Mouse (Mus musculus) testis, adult 2 months (tissue): Measurements from ENCODE around the gene Ksr2. TPM values are rescaled to one million over a fixed set of nuclear protein-coding genes. Genes with fewer than 3 reads are reported as not detected.

ENCODE experiments used
- H3K27ac ChIP-seq: fragments of 200-500 bp; 2 replicates; pipeline ENCODE4 v1.5.1; 2012; ENCODE audit warnings: low read depth, low read length; ENCODE audit not compliant: control insufficient read depth, insufficient read depth
- H3K27me3 ChIP-seq: fragments of 200-500 bp; 2 replicates; pipeline ENCODE4 v1.6.1; 2012; ENCODE audit warnings: mild to moderate bottlenecking, low read length, moderate library complexity; ENCODE audit not compliant: control insufficient read depth, insufficient read depth
- H3K36me3 ChIP-seq: fragments of 200-500 bp; 2 replicates; pipeline ENCODE4 v1.6.1; 2012; ENCODE audit warnings: mild to moderate bottlenecking, low read length; ENCODE audit not compliant: control insufficient read depth, insufficient read depth
- H3K4me1 ChIP-seq: fragments of 200-500 bp; 2 replicates; pipeline ENCODE4 v1.6.1; 2012; ENCODE audit warnings: low read length; ENCODE audit not compliant: control insufficient read depth, insufficient read depth
- H3K4me3 ChIP-seq: fragments of 200-500 bp; 2 replicates; pipeline ENCODE4 v1.5.1; 2012; ENCODE audit warnings: low read depth, mild to moderate bottlenecking, low read length, moderate library complexity, mixed read lengths; ENCODE audit not compliant: control insufficient read depth
- CTCF ChIP-seq: fragments of 200-500 bp; IDR thresholded peaks from 2 replicates; pipeline ENCODE4 v1.5.1; 2012; ENCODE audit warnings: low read depth, mild to moderate bottlenecking, inconsistent platforms, low read length, moderate library complexity; ENCODE audit not compliant: control insufficient read depth, insufficient read depth, insufficient replicate concordance
- POLR2A ChIP-seq: fragments of 200-500 bp; IDR thresholded peaks from 2 replicates; pipeline ENCODE4 v1.6.1; 2012; ENCODE audit warnings: low read depth, mild to moderate bottlenecking, inconsistent platforms, low read length, moderate library complexity; ENCODE audit not compliant: control insufficient read depth
- polyA plus RNA-seq: library from polyadenylated mRNA; depleted of rRNA; stranded (reverse); fragments of >200 nt; gene quantifications from 2 replicates; pipeline ENCODE4 v1.2.3, GENCODE M21; 2012

The Ksr2 gene
- polyA plus RNA-seq, 1 experiment: 2.0 TPM

DNA sequence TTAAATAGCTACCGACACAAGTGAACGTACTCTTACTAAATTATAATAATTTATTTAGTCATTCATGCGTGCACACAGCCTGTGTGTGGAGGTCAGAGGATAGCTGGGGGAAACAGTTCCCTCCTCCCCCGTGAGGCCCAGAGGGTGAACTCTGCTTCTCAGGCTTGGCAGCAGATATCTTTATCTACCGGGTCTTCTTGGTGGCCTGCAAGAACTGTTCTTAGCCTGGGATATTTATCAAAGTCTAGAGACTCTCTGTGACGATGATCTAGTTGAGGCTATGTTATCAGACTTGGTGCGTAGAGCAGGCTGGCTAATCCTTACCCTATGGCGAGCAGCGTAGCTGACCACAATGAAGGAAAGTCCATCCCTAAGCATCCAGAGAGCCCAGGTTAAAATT lies 45.1 kb downstream of the Ksr2 start:
- H3K4me3 ChIP-seq: no peak overlapping the region
- H3K4me1 ChIP-seq: no peaks in the 10 kb centered on the region
- no peak overlapping the region for H3K27ac ChIP-seq
- H3K36me3 ChIP-seq: no peaks in the 10 kb centered on the region
- TF ChIP-seq CTCF (no peak), POLR2A (no peak)
- H3K27me3 ChIP-seq: no peaks in the 10 kb centered on the region

DNA sequence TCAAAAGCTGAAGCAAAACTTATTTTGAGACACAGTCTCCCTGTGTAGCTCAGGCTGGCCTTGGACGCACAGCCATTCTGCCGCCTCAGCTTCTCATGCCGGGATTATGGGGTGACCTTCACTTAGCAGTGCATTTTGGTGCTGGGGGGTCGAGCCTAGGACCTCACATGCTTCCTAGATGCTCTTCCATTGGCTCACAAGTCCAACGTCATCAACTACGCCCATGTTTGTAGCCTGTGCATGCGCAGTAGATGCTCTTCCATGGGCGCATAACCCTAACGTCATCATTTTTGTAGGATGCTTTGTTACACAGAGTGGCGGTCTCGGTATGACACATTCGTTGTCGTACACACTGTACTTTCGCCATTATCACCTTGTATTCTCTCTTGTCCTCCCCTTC lies 46.5 kb downstream of the Ksr2 start:
- TF ChIP-seq POLR2A (no peak), CTCF (no peak)
- Histone ChIP-seq H3K27ac (no peak overlapping the region), H3K36me3 (no peaks in the 10 kb centered on the region), H3K4me3 (peak overlapping the region; percentile 44), H3K4me1 (no peaks in the 10 kb centered on the region), H3K27me3 (no peaks in the 10 kb centered on the region)

DNA sequence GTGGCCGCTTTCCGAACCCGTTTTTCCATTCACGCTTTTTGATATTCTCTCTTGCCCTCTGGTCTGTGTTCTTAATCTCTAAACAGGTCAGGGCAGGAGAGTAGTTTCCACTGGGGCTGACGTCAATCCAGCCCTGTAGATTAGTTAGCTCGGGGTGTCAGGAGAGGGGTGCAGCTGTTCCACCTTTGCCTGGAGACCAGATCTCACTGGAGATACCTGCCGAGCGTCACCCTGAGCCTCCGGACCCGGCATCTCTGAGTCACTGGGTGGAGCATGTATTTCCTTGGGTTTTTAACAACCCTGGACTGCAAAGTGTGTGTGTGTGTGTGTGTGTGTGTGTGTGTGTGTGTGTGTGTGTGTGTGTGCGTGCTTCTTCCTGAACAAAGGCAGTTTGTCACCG lies 53.3 kb downstream of the Ksr2 start:
- H3K27me3 ChIP-seq: no peaks in the 10 kb centered on the region
- H3K36me3 ChIP-seq: no peaks in the 10 kb centered on the region
- H3K4me1 ChIP-seq: no peaks in the 10 kb centered on the region
- H3K27ac ChIP-seq: no peak overlapping the region
- TF ChIP-seq POLR2A: no peak
- TF ChIP-seq CTCF: no peak
- no peak overlapping the region for H3K4me3 ChIP-seq

DNA sequence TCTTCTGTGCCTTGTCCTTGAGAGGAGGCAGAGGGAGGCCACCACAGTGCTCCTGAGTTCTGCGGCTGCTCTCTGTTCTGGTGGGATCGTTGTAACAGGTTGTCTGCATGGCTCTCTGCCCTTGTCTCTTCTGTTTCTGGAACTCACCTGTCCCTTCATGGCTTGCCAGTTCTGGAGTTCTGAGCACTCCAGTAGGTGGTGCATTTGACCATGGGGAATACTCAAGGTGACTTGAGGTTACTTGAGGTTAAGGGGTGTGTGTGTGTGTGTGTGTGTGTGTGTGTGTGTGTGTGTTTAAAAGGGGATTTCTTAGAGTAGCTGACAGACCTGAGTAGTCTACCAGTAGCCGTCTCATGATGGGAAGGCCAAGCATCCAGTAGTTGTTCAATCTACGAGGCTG lies 55.2 kb downstream of the Ksr2 start:
- H3K4me3 ChIP-seq: no peak overlapping the region
- H3K4me1 ChIP-seq: no peaks in the 10 kb centered on the region
- H3K27ac ChIP-seq: no peak overlapping the region
- no peaks in the 10 kb centered on the region for H3K36me3 ChIP-seq
- no peaks in the 10 kb centered on the region for H3K27me3 ChIP-seq
- TF ChIP-seq POLR2A (no peak), CTCF (no peak)

DNA sequence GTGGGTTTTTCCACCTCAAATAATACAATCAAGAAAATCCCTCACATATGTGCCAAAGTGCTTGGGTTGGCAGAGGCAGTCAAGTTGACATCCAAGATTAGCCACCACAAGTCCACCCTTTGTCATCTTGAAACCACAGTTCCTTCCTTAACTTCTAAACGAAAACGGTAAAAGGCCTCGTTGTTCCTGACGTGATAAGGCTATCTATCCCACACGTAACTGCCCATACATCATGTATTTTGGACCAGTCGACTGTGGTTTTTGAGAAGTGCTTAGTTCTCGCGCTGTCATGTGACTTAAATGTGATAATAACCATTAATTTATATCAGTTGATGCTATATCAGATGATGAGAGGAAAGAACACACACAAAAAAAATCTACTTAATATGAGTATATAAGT lies 55.8 kb downstream of the Ksr2 start:
- TF ChIP-seq CTCF: no peak
- TF ChIP-seq POLR2A: no peak
- H3K27me3 ChIP-seq: no peaks in the 10 kb centered on the region
- H3K4me1 ChIP-seq: no peaks in the 10 kb centered on the region
- no peak overlapping the region for H3K27ac ChIP-seq
- no peak overlapping the region for H3K4me3 ChIP-seq
- H3K36me3 ChIP-seq: no peaks in the 10 kb centered on the region

DNA sequence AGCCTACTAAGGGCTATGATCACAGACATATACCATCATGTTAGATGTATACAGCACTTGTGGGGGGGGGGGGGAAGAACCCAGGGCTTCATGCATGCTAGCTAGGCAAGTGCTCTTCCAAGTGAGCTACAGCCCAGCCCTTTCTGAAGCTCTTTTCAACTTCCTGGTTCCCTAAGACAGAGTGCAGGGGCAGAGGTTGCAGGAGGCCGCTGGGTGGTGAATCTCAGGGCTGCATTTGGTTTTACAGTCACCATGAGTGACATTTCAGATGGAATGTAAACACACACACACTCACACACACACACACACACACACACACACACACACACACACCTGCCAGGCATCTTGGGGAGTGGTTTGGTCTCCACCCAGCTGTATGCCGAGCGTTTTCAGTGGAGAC lies 67.4 kb downstream of the Ksr2 start:
- TF ChIP-seq CTCF (no peak), POLR2A (no peak)
- no peaks in the 10 kb centered on the region for H3K27me3 ChIP-seq
- H3K4me1 ChIP-seq: no peaks in the 10 kb centered on the region
- H3K27ac ChIP-seq: no peak overlapping the region
- no peak overlapping the region for H3K4me3 ChIP-seq
- H3K36me3 ChIP-seq: no peaks in the 10 kb centered on the region

DNA sequence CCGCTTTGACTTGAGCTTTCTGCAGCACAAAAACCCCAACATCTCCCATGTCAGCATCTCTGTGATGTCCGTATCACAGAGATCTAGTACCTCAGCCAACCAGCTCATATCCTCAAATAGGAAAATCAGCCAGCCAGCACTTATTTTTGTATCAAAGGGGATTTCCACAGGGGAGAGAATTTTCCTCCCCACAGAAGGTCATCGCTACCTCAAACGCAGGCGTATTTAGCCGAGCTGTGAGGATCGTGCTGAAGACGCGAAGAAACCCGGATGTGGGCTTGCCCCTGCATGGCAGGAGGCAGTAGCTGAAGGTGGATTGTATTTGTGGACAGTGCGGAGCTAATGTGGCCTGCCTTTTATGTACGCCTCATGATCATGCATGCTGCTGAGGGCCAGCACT lies 67.8 kb downstream of the Ksr2 start:
- Histone ChIP-seq H3K27me3 (no peaks in the 10 kb centered on the region), H3K4me1 (no peaks in the 10 kb centered on the region), H3K36me3 (no peaks in the 10 kb centered on the region), H3K4me3 (no peak overlapping the region), H3K27ac (no peak overlapping the region)
- TF ChIP-seq POLR2A: no peak
- no peak for TF ChIP-seq CTCF

DNA sequence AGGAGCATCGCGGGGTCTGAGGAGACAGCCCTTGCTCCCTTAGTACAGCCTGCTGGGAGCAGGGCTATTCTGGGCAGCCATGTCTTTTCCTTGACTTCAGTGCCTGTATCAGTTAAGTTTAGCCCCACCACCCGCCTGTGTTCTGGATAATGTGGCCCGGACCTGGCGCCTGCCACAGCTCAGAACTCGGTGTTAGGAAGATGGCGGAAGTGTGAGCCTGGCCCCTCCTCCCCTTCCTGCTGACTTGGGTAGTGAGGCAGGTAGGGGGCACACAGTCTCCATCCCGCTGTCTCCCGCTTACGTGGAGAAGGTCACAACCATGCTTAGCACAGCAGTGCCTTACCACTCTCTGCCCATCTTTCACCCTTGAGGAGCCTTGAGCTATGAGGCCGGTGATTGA lies 68.2 kb downstream of the Ksr2 start:
- no peaks in the 10 kb centered on the region for H3K27me3 ChIP-seq
- no peak overlapping the region for H3K4me3 ChIP-seq
- H3K27ac ChIP-seq: no peak overlapping the region
- H3K36me3 ChIP-seq: no peaks in the 10 kb centered on the region
- TF ChIP-seq CTCF: no peak
- TF ChIP-seq POLR2A: no peak
- no peaks in the 10 kb centered on the region for H3K4me1 ChIP-seq
